Mouse (Mus musculus) heart, embryonic 13.5 days (tissue): ENCODE results near the gene Alpi. TPM values are rescaled to one million over a fixed set of nuclear protein-coding genes. Genes with fewer than 3 reads are reported as not detected.

ENCODE experiments used
- ATAC-seq: fragments of 200-750 bp; cut with Nextera tagmentation; 2 replicates; pipeline ENCODE4 v1.8.0; 2017; ENCODE audit warnings: moderate TSS enrichment; ENCODE audit not compliant: insufficient number of reproducible peaks, low FRiP score, low TSS enrichment; ENCODE audit errors: extremely low read depth
- H3K27ac ChIP-seq: fragments of 300-500 bp; sonication (generic); replicated peaks from 2 replicates; pipeline ENCODE4 v1.5.1; 2015; ENCODE audit warnings: moderate library complexity, mild to moderate bottlenecking, inconsistent platforms
- H3K27me3 ChIP-seq: fragments of 300-500 bp; sonication (generic); replicated peaks from 2 replicates; pipeline ENCODE4 v1.6.1; 2015; ENCODE audit warnings: mild to moderate bottlenecking, inconsistent platforms
- H3K36me3 ChIP-seq: fragments of 300-500 bp; sonication (generic); 2 replicates; pipeline ENCODE4 v1.6.1; 2015; ENCODE audit warnings: mild to moderate bottlenecking, inconsistent platforms
- H3K4me1 ChIP-seq: fragments of 300-500 bp; sonication (generic); 2 replicates; pipeline ENCODE4 v1.6.1; 2015; ENCODE audit warnings: inconsistent platforms
- H3K4me2 ChIP-seq: fragments of 300-500 bp; sonication (generic); 2 replicates; pipeline ENCODE4 v1.6.1; 2015; ENCODE audit warnings: inconsistent platforms, mild to moderate bottlenecking, moderate library complexity
- H3K4me3 ChIP-seq: fragments of 300-500 bp; sonication (generic); 2 replicates; pipeline ENCODE4 v1.5.1; 2015; ENCODE audit warnings: moderate library complexity, mild to moderate bottlenecking, inconsistent platforms
- H3K9ac ChIP-seq: fragments of 300-500 bp; sonication (generic); 2 replicates; pipeline ENCODE4 v1.6.1; 2015; ENCODE audit warnings: inconsistent platforms, mild to moderate bottlenecking, moderate library complexity
- H3K9me3 ChIP-seq: fragments of 300-500 bp; sonication (generic); 2 replicates; pipeline ENCODE4 v1.6.1; 2016; ENCODE audit warnings: inconsistent platforms
- WGBS: fragments of 180-500 bp; shearing (Covaris S2); methylation state at CpG from one replicate; pipeline ENCODE4 v1.1.7; 2015; ENCODE audit warnings: mixed read lengths; 5-methylcytosine and 5-hydroxymethylcytosine counted together
- polyA plus RNA-seq: library from polyadenylated mRNA; unstranded; fragments of >200 nt; fragmentation: Nextera tagmentation; extraction: Ambion mirVana; gene quantifications from 2 replicates; pipeline ENCODE4 v1.2.1, GENCODE M21; 2015

The Alpi gene
- polyA plus RNA-seq, 1 experiment from 2014 or later: not detected

DNA sequence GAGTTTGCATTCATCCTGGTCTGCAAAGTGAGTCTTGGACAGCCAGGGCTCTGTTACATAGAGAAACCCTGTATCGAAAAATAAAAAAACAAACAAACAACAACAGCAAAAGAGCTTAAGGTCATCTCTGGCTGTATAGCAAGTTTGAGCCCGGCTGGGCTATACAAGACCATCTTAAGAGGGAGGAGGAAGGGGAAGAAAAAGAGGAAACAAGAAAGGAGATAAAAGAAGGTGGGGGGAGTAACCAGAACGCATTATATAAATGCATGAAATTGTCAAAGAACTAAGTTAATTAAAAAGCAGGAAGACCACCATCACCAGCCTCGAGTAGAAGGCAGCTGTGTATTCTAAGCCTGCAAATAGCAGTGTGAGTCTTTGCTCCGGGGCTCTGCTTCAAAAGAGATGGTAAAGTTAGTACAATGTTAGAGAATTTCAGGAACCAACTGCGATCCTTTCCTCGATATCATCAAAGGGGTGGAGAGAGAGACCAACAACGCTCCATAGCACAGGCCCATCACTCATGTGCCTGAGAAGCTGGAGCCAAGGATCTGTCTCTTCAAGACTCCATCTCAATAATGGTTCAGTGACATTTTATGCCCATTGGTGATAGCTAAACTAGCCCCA lies 42.3 kb downstream of the Alpi start:
- ATAC-seq: no peak
- H3K27me3 ChIP-seq: no peaks in the 10 kb centered on the region
- H3K4me3 ChIP-seq: no peak overlapping the region
- no peak overlapping the region for H3K4me2 ChIP-seq
- H3K9me3 ChIP-seq: no peaks in the 10 kb centered on the region
- no peak overlapping the region for H3K9ac ChIP-seq
- no peaks in the 10 kb centered on the region for H3K4me1 ChIP-seq
- no peaks in the 10 kb centered on the region for H3K36me3 ChIP-seq
- no peak overlapping the region for H3K27ac ChIP-seq
- WGBS: 70% methylated on average over 8 of the region's 8 CpGs

DNA sequence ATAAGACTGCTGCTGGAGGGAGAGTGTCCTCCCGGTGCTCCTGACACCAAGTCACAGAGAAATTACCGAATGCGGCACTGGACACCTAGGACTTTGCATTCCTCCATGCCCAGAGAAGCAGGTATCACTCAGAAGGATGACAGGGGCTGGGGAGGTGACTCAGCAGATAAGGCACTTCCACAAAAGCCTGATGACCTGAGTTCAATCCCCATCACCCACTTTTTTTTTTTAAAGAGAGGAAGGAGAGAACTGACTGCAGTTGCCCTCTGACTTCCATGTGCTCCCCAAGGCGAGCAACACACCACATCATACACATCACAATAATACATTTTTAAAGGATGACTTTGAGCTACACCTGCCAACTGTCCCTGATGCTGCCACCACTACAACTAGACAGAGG lies 44.3 kb downstream of the Alpi start:
- no peak overlapping the region for H3K27ac ChIP-seq
- no peak for ATAC-seq
- H3K27me3 ChIP-seq: no peaks in the 10 kb centered on the region
- H3K9me3 ChIP-seq: no peaks in the 10 kb centered on the region
- H3K36me3 ChIP-seq: no peaks in the 10 kb centered on the region
- peaks cover 3% of the 10 kb centered on the region; the same call in 1 of the 2 replicates for H3K4me1 ChIP-seq
- WGBS: 63% methylated on average over 4 of the region's 4 CpGs
- no peak overlapping the region for H3K9ac ChIP-seq
- no peak overlapping the region for H3K4me2 ChIP-seq
- H3K4me3 ChIP-seq: no peak overlapping the region

DNA sequence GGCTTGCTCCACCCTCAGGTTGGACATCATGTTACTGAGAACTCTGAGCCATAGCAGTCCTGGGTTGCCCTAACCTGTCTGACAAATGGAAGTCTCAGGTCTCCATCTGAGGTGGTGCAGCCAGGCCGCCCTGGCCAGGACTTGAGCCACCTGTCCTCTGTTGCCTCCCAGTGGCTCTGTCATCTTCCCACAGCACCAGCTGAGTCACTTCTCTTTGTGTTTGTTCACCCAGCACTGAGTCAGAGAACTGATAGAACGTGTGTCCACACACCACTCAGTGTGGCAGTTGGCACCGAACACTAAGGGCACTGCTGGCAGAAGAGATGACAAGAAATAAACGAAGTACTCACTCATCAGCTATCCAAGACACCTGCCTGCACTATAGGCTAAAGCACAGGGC lies 50.0 kb downstream of the Alpi start:
- no peak overlapping the region for H3K4me2 ChIP-seq
- ATAC-seq: no peak
- H3K27me3 ChIP-seq: no peaks in the 10 kb centered on the region
- no peaks in the 10 kb centered on the region for H3K9me3 ChIP-seq
- no peak overlapping the region for H3K27ac ChIP-seq
- peaks cover 3% of the 10 kb centered on the region; the same call in 1 of the 2 replicates for H3K4me1 ChIP-seq
- 75% methylated on average over 4 of the region's 4 CpGs for WGBS
- no peak overlapping the region for H3K4me3 ChIP-seq
- H3K9ac ChIP-seq: no peak overlapping the region
- peaks cover 10% of the 10 kb centered on the region for H3K36me3 ChIP-seq

GRCm38 (mm10) chr1:87050700-87051099 lies 50.7 kb downstream of the Alpi start:
- WGBS: 69% methylated on average over 1 of the region's 1 CpGs
- H3K27ac ChIP-seq: no peak overlapping the region
- no peak for ATAC-seq
- H3K9me3 ChIP-seq: no peaks in the 10 kb centered on the region
- no peaks in the 10 kb centered on the region for H3K27me3 ChIP-seq
- no peak overlapping the region for H3K4me2 ChIP-seq
- peaks cover 12% of the 10 kb centered on the region for H3K36me3 ChIP-seq
- H3K4me1 ChIP-seq: peaks cover 3% of the 10 kb centered on the region; the same call in 1 of the 2 replicates
- no peak overlapping the region for H3K4me3 ChIP-seq
- no peak overlapping the region for H3K9ac ChIP-seq

DNA sequence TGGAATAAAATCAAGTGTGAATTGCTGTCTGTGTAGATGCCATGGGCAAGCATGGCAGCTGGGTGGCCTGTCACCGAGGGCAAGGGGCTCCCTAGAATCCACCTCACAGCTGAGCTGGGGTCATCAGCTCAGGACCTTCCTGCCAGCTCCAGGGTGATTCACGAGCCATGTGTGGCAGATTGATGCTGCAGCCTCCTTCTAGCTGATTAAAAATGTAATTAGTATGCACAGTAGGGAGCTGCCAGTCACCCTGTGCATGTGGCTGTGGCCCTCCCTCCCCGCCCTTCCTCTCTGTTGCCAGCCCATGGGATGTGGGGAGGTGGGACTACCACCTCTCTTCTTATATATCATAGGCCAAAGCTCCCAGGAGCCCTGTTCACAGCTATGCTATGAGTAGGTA lies 51.3 kb downstream of the Alpi start:
- H3K27ac ChIP-seq: no peak overlapping the region
- no peak for ATAC-seq
- no peak overlapping the region for H3K4me2 ChIP-seq
- H3K27me3 ChIP-seq: no peaks in the 10 kb centered on the region
- peaks cover 3% of the 10 kb centered on the region; the same call in 1 of the 2 replicates for H3K4me1 ChIP-seq
- H3K36me3 ChIP-seq: peaks cover 17% of the 10 kb centered on the region
- no peak overlapping the region for H3K9ac ChIP-seq
- no peaks in the 10 kb centered on the region for H3K9me3 ChIP-seq
- no peak overlapping the region for H3K4me3 ChIP-seq
- WGBS: 61% methylated on average over 3 of the region's 3 CpGs

Other genes with a start within 250 kb of the Alpi start
- gene Alppl2, start 11.7 kb downstream of the Alpi start, polyA plus RNA-seq: not detected in 2 replicates
- gene Akp3, start 23.4 kb upstream of the Alpi start, polyA plus RNA-seq: not detected in 2 replicates
- gene Ecel1, start 54.9 kb upstream of the Alpi start, polyA plus RNA-seq: 0.79 and 1.0 TPM in 2 replicates
- 0.11 TPM in 1 of 2 replicates, not detected in the other for gene Prss56, start 81.7 kb upstream of the Alpi start, polyA plus RNA-seq
- gene Chrnd, start 89.0 kb upstream of the Alpi start, polyA plus RNA-seq: not detected in 2 replicates
- gene Chrng, start 103.1 kb upstream of the Alpi start, polyA plus RNA-seq: 0.67 and 1.2 TPM in 2 replicates
- gene Eif4e2, start 112.3 kb upstream of the Alpi start, polyA plus RNA-seq: 120 and 123 TPM in 2 replicates
- 0.14 and 0.29 TPM in 2 replicates for gene Efhd1, start 162.8 kb upstream of the Alpi start, polyA plus RNA-seq
- gene Gigyf2, start 225.4 kb upstream of the Alpi start, polyA plus RNA-seq: 27.7 and 30.1 TPM in 2 replicates